Mouse (Mus musculus) gastrocnemius, adult 18-20 months (tissue): ENCODE measurements around the gene Gm5065. TPM values are rescaled to one million over a fixed set of nuclear protein-coding genes. Genes with fewer than 3 reads are reported as not detected.

ENCODE experiments used
- DNase-seq: peaks from one replicate; pipeline ENCODE4 v3.0.0; 2021; ENCODE audit warnings: low spot score
- long read RNA-seq, 2 experiments: library from polyadenylated mRNA; stranded (forward); transcript quantifications; one replicate each; pipeline ENCODE4 v2.0.0; 2021
- total RNA-seq, 2 experiments: library from RNA; stranded (reverse); gene quantifications; 2 replicates each; pipeline ENCODE4 v1.2.3; 2021

Gene Gm5065
- total RNA-seq, result not detected
- long read RNA-seq, experiment 1, result 0 reads
- long read RNA-seq, experiment 2, result 0 reads

GRCm38 (mm10) chr7:5350237-5350636, at the start of gene Gm5065:
Gene Gm5065, plus strand, starts transcription at chr7:5350537.
- no peak for DNase-seq

DNA sequence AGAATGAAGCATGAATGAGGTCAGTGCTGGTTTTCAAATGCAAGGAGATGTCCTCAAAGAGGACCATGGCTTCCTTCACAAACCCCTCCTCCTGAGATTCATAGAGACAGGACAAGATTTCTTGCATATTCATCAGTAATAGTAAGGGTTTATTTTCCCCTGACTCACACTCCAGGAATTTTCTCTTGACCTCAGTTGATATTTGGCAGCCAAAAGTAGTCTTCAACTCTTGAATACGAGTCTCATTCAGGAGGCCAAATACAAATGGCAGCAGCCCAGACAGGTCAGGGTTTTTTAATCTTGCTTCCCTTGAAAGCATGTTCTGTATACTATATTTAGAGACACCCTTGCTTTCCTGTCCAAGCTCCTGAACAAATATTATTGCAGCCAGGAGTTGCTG, 22.8 kb upstream of the Gm5065 start:
- no peak for DNase-seq

DNA sequence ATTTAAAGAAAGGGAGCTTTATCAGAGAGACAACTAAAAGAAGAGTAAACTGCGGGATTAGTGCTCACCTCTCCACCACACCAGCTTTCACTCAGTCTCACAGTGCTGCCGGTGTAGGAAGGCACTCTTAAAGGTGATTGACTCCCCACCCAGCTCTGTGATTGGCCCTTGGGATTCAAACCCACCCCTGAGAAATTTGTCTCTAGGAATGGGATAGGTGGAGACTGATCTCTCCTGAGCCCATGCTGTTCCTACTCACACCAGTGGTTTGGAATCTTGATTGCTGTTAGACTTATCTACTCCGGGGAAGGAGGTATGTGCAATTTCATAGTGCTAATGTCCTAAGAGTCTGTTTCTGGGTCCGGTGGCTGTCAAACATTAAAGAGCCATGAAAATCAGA, 598 bp downstream of the Gm5065 start, which contains the start of gene Nlrp2:
TSS of gene Nlrp2 (minus strand) at position 101 of the 400 bp plus-strand sequence.
- DNase-seq, result no peak

DNA sequence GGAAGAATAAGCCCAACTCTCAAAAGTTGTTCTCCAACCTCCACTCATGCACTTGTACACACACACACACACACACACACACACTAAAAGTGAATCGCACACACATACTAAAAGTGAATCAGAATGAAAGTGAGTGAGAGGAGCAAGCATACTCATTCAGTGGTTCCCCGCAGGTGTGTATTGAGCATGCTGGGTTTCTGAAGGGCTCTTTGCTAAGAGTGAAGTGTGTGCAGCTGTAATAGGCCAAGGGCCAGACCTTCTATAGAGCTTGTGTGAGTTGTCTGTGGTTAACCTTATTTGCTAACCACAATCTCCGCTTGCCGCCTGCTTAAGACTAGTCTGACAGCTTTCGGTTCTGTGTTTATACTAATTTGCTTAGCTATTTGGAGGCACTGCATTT, 13.3 kb downstream of the Gm5065 start:
- no peak for DNase-seq

GRCm38 (mm10) chr7:5366724-5367123, 16.4 kb downstream of the Gm5065 start:
- no peak for DNase-seq

GRCm38 (mm10) chr7:5406201-5406600, 55.9 kb downstream of the Gm5065 start:
- no peak for DNase-seq

Other genes with a start within 250 kb of the Gm5065 start
- not detected for gene Rfpl4, start 233.6 kb upstream of the Gm5065 start, total RNA-seq
- gene Rasl2-9, start 224.6 kb upstream of the Gm5065 start, total RNA-seq, result 1 to 10 TPM; 2.1 to 2.6 TPM
- gene Vmn1r55, start 200.9 kb upstream of the Gm5065 start, total RNA-seq, result not detected
- not detected for gene Vmn1r56, start 153.8 kb upstream of the Gm5065 start, total RNA-seq
- gene Vmn1r57, start 132.0 kb upstream of the Gm5065 start, total RNA-seq, result not detected
- not detected for gene Nlrp2, start 498 bp downstream of the Gm5065 start, total RNA-seq
- not detected for gene Vmn1r58, start 62.9 kb downstream of the Gm5065 start, total RNA-seq
- gene Vmn1r59, start 106.2 kb downstream of the Gm5065 start, total RNA-seq, result not detected
- gene Vmn2r28, start 143.4 kb downstream of the Gm5065 start, total RNA-seq, result not detected
- gene Vmn1r60, start 196.8 kb downstream of the Gm5065 start, total RNA-seq, result not detected